Mouse (Mus musculus) C2C12 (cell line): ENCODE results near the gene Nfia. TPM values are rescaled to one million over a fixed set of nuclear protein-coding genes. Genes with fewer than 3 reads are reported as not detected.

Experiments
- H3K27me3 ChIP-seq: one replicate; pipeline ENCODE4 v1.6.1; 2011; ENCODE audit not compliant: control insufficient read depth, insufficient read depth, insufficient read length
- H3K36me3 ChIP-seq: one replicate; pipeline ENCODE4 v1.6.1; 2011; ENCODE audit not compliant: control insufficient read depth, insufficient read depth
- H3K4me3 ChIP-seq: one replicate; pipeline ENCODE4 v1.5.1; 2011; ENCODE audit warnings: mild to moderate bottlenecking, control low read depth; ENCODE audit not compliant: poor library complexity, insufficient read depth, severe bottlenecking
- H3K79me2 ChIP-seq: one replicate; pipeline ENCODE4 v1.6.1; 2011; ENCODE audit not compliant: control insufficient read depth, insufficient read depth
- H3K79me3 ChIP-seq: one replicate; pipeline ENCODE4 v1.6.1; 2011; ENCODE audit warnings: low read depth, control low read depth
- H3ac ChIP-seq: one replicate; pipeline ENCODE3; 2011; ENCODE audit warnings: low read depth; ENCODE audit not compliant: control insufficient read depth, insufficient read length
- CEBPB ChIP-seq: IDR thresholded peaks from one replicate; pipeline ENCODE4 v1.6.1; 2011; ENCODE audit warnings: low read depth, mild to moderate bottlenecking, control low read depth, moderate library complexity
- CTCF ChIP-seq: IDR thresholded peaks from one replicate; pipeline ENCODE4 v1.5.1; 2011; ENCODE audit not compliant: control insufficient read depth, insufficient read depth, insufficient read length
- FOSL1 ChIP-seq: IDR thresholded peaks from one replicate; pipeline ENCODE4 v1.8.0; 2011; ENCODE audit warnings: mild to moderate bottlenecking, low read length; ENCODE audit not compliant: poor library complexity, insufficient read depth, severe bottlenecking
- MAX ChIP-seq: IDR thresholded peaks from one replicate; pipeline ENCODE4 v1.6.1; 2011; ENCODE audit warnings: mild to moderate bottlenecking, control low read depth
- MYOD1 ChIP-seq: IDR thresholded peaks from one replicate; pipeline ENCODE4 v1.6.1; 2011; ENCODE audit warnings: low read depth; ENCODE audit not compliant: control insufficient read depth, insufficient read length
- MYOG ChIP-seq: IDR thresholded peaks from one replicate; pipeline ENCODE4 v1.6.1; 2011; ENCODE audit not compliant: control insufficient read depth, insufficient read length; ENCODE audit errors: extremely low read depth
- USF1 ChIP-seq: IDR thresholded peaks from one replicate; pipeline ENCODE4 v1.6.1; 2011; ENCODE audit warnings: low read depth, mild to moderate bottlenecking, control low read depth, moderate library complexity
- polyA plus RNA-seq: library from polyadenylated mRNA; unstranded; fragments of >200 nt; fragmentation: generic; extraction: Trizol; gene quantifications from one replicate; pipeline ENCODE4 v1.2.1, GENCODE M21; 2012; ENCODE audit warnings: missing spikeins

Gene Nfia
- polyA plus RNA-seq, 1 experiment, result 0.33 TPM

DNA sequence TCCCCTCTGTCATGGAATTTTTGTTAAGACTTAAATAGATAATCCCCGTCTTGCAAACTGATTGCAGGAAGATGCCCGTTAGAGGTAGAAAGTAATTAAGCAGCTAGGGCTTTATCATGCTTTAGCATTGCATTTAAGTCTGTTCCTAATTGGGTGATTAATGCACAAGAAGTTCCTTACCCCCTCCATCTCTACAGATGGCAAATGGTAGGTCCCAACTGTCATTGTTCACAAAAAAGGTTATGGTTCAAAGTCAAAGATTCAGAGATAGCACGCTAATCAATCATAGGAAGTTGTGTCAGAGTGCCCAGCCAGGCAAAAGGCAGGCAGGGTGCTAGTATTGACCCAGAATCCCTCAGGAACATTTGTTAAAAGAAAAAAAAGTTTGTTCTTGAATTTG is 31.3 kb downstream of the Nfia start:
- TF ChIP-seq USF1 (no peak), MAX (no peak), CTCF (no peak), CEBPB (no peak), MYOG (no peak)
- Histone ChIP-seq H3K79me3 (no peaks in the 10 kb centered on the region), H3K4me3 (no peak overlapping the region), H3K79me2 (no peaks in the 10 kb centered on the region), H3ac (no peak overlapping the region), H3K27me3 (no peaks in the 10 kb centered on the region), H3K36me3 (no peaks in the 10 kb centered on the region)

DNA sequence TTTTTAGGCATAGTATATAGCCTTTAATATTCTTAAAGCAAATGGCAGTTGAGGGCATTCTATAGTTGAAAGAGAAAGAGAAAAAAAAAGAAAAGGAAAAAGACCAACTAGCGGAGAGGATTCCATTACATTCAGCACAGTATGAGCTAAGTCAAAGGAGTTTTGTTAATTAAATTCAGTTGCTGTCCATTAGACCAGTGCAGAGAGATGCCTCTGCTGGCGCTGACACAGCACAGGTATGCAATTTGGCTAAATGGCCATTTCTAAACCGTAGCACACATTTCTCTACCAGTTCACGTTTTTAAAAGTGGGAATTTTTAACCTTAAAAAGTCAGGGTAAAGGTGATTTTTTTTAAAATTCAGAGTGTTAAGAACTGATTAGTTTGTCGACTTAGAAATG is 32.1 kb downstream of the Nfia start:
- no peak for TF ChIP-seq MAX
- TF ChIP-seq CTCF, result no peak
- TF ChIP-seq MYOD1, result no peak
- no peak for TF ChIP-seq USF1
- no peak for TF ChIP-seq FOSL1
- TF ChIP-seq CEBPB, result no peak
- TF ChIP-seq MYOG, result no peak
- H3K79me3 ChIP-seq, result no peaks in the 10 kb centered on the region
- H3K79me2 ChIP-seq, result no peaks in the 10 kb centered on the region
- no peaks in the 10 kb centered on the region for H3K36me3 ChIP-seq
- no peaks in the 10 kb centered on the region for H3K27me3 ChIP-seq
- H3K4me3 ChIP-seq, result no peak overlapping the region
- H3ac ChIP-seq, result no peak overlapping the region

DNA sequence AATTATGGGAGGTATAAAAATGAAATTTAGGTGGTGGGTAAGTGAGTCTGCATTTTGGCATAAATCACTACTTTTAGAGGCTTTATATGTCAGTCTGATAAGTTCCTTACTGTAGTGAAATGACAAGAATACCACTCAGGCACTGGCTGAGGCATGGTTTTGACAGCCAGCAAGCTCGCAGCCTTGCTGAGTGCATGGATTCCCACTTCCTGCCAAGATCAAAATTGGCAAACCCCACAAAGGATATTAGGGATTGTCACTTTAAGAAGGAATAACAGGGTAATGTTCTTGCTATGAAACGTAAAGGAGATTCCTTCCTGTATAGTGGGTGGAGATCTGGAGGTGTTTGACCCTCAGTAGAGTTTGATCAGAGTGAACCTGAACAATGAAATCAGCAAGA is 32.7 kb downstream of the Nfia start:
- Histone ChIP-seq H3K36me3 (no peaks in the 10 kb centered on the region), H3K27me3 (no peaks in the 10 kb centered on the region), H3K79me2 (no peaks in the 10 kb centered on the region), H3K79me3 (no peaks in the 10 kb centered on the region), H3K4me3 (no peak overlapping the region), H3ac (no peak overlapping the region)
- TF ChIP-seq CTCF, result no peak

DNA sequence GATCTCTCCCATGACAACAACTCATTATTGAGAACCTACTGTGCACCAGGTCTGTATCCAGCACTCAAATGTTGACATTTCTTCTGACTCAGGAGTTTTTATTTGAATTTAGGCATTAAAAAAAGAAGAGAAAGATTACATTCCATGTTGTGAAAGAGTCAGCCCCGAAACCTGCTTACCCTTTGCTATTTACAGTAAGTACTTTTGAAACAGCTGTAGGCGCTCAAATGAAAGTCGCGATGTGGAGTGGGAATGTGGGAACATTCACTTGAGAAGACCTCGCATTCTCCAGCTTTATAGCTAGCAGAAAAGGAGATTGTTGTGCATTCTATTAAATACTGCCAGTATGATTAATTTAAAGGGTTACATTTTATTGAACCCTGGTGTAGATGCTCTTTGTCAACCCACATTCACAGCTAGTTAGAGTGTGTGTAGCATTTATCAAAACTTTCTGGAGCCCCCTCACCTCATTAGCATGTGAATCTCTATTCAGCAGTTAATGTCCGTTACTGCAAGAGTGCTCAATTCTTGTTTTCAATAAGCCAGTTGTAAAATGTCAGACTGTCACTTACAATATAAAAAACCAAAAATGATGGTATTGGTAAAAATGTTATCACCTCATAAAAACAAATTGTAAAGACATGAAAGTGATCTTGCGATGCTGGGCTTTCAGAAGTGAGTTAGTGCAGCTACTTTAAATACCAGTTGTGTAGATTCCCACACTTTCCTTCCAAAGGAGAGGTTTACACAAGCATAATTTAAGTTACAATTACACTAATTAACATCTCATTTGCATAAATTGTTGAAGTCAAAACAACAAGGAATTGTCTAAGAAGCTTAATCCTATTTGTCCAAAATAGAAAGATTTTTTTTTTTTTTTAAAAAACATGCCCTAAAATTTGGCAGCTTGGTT is 33.6 kb downstream of the Nfia start:
- TF ChIP-seq MYOG, result no peak
- TF ChIP-seq USF1, result no peak
- TF ChIP-seq MYOD1, result no peak
- no peak for TF ChIP-seq FOSL1
- no peak for TF ChIP-seq MAX
- TF ChIP-seq CTCF, result no peak
- no peak for TF ChIP-seq CEBPB
- no peaks in the 10 kb centered on the region for H3K27me3 ChIP-seq

DNA sequence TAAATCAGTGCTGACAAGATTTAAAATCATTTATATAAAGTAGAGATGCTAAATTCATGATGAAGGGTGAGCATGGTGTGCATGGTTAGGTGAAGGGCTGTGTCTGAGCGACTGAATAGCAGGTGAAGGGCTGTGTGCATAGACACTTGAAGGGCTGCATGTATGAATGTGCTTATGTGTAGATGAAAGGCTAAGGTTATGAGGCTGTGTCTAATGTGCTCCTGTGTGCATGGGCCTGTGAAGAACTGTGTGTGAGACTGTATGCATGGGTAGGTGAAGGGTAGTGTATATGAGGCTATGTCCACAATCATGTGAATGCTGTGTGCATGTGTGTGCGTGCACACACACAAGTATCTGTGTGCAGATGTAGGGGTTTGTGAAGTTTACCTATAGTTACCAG is 34.4 kb downstream of the Nfia start:
- Histone ChIP-seq H3ac (no peak overlapping the region), H3K79me3 (no peaks in the 10 kb centered on the region), H3K4me3 (no peak overlapping the region), H3K27me3 (no peaks in the 10 kb centered on the region), H3K79me2 (no peaks in the 10 kb centered on the region), H3K36me3 (no peaks in the 10 kb centered on the region)
- no peak for TF ChIP-seq USF1
- no peak for TF ChIP-seq CTCF
- TF ChIP-seq MYOD1, result no peak
- no peak for TF ChIP-seq MAX
- TF ChIP-seq MYOG, result no peak
- TF ChIP-seq CEBPB, result no peak

More for the DNA sequence above, 33.6 kb downstream of the Nfia start:
- no peaks in the 10 kb centered on the region for H3K79me2 ChIP-seq
- H3K4me3 ChIP-seq, result no peak overlapping the region
- H3ac ChIP-seq, result no peak overlapping the region
- no peaks in the 10 kb centered on the region for H3K36me3 ChIP-seq
- no peaks in the 10 kb centered on the region for H3K79me3 ChIP-seq

DNA sequence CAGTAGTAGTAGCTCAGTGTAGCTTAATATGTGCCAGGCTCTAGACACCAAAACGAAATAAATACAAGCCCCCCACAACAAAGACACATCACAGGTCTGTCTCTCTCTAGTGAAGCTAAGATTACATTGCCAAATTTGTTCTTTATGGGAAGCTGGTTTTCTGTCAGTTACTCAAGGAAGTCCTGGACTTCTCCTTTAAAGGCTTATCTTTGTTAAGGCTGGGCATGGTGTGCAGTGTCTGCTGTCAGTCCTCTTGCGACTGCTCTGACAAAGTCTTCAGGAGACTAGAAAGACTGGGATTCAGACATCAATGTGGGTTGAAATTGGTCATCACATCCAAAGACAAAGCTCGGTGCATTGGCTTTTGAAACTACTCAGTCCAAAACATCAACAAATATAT is 36.4 kb downstream of the Nfia start:
- TF ChIP-seq FOSL1 (no peak), MYOG (no peak), USF1 (no peak), MYOD1 (no peak), CEBPB (no peak), CTCF (no peak), MAX (no peak)
- Histone ChIP-seq H3ac (no peak overlapping the region), H3K4me3 (no peak overlapping the region), H3K79me2 (no peaks in the 10 kb centered on the region), H3K36me3 (no peaks in the 10 kb centered on the region), H3K79me3 (no peaks in the 10 kb centered on the region), H3K27me3 (no peaks in the 10 kb centered on the region)
